Mouse (Mus musculus): ENCODE data around the gene Lclat1. TPM values are rescaled to one million over a fixed set of nuclear protein-coding genes. Genes with fewer than 3 reads are reported as not detected.
A peak's percentile ranks its signal among the peaks of the same experiment; 100 is the strongest.

The Lclat1 gene
- total and polyA plus RNA-seq, 3 experiments = 30.2 to 104 (median 100) TPM

GRCm38 (mm10) chr17:73092103-73093097 lies 15.4 kb upstream of the Lclat1 start:
- H3K27ac ChIP-seq = no peak overlapping the region

GRCm38 (mm10) chr17:73095070-73095469 lies 12.7 kb upstream of the Lclat1 start:
- Histone ChIP-seq H3K27me3 (ENCODE audit: control insufficient read depth, insufficient read depth, low read length) (no peaks in the 10 kb centered on the region), H3K27ac (no peak overlapping the region), H3K4me1 (ENCODE audit: control insufficient read depth, insufficient read depth, low read length) (no peaks in the 10 kb centered on the region), H3K79me2 (replicated peaks; ENCODE audit: control insufficient read depth, insufficient read depth, low read length) (no peaks in the 10 kb centered on the region), H3K4me3 (no peak overlapping the region), H3K9ac (ENCODE audit: low read depth, low read length) (no peak overlapping the region), H3K36me3 (ENCODE audit: control insufficient read depth, insufficient read depth, low read length) (no peaks in the 10 kb centered on the region)
- TF ChIP-seq EP300 (IDR thresholded peaks at IDR 0.05; ENCODE audit: insufficient read depth, low read depth, low read length) (no peak), POLR2A (IDR thresholded peaks at IDR 0.05; ENCODE audit: insufficient read depth, low read depth, low read length) (no peak), CTCF (IDR thresholded peaks at IDR 0.05) (no peak)
- 90% methylated on average over 11 of the region's 11 CpGs for WGBS
- intact Hi-C loops (cut with DNase I) = loop anchor here (5.0 kb wide), 2 partner anchors 202 to 238 kb away; no protein-coding TSS in a partner anchor
- no peak for DNase-seq

More at GRCm38 (mm10) chr17:73092103-73093097, 15.4 kb upstream of the Lclat1 start:
- Histone ChIP-seq H3K4me1 (ENCODE audit: control insufficient read depth, insufficient read depth, low read length) (no peaks in the 10 kb centered on the region), H3K36me3 (ENCODE audit: control insufficient read depth, insufficient read depth, low read length) (no peaks in the 10 kb centered on the region), H3K79me2 (replicated peaks; ENCODE audit: control insufficient read depth, insufficient read depth, low read length) (no peaks in the 10 kb centered on the region), H3K27me3 (ENCODE audit: control insufficient read depth, insufficient read depth, low read length) (no peaks in the 10 kb centered on the region), H3K4me3 (no peak overlapping the region), H3K9ac (ENCODE audit: low read depth, low read length) (no peak overlapping the region)
- no peak for TF ChIP-seq EP300 (IDR thresholded peaks at IDR 0.05; ENCODE audit: insufficient read depth, low read depth, low read length)
- no peak for TF ChIP-seq POLR2A (IDR thresholded peaks at IDR 0.05; ENCODE audit: insufficient read depth, low read depth, low read length)
- no peak for TF ChIP-seq CTCF (IDR thresholded peaks at IDR 0.05)
- 82% methylated on average over 12 of the region's 12 CpGs for WGBS
- intact Hi-C loops (cut with DNase I) = no loop called here
- DNase-seq = no peak

- DNase-seq = no peak
- Histone ChIP-seq H3K9ac (ENCODE audit: low read depth, low read length) (no peak overlapping the region), H3K4me1 (ENCODE audit: control insufficient read depth, insufficient read depth, low read length) (no peaks in the 10 kb centered on the region), H3K36me3 (ENCODE audit: control insufficient read depth, insufficient read depth, low read length) (no peaks in the 10 kb centered on the region), H3K27me3 (ENCODE audit: control insufficient read depth, insufficient read depth, low read length) (no peaks in the 10 kb centered on the region), H3K79me2 (replicated peaks; ENCODE audit: control insufficient read depth, insufficient read depth, low read length) (no peaks in the 10 kb centered on the region), H3K27ac (no peak overlapping the region), H3K4me3 (no peak overlapping the region)
- intact Hi-C loops (cut with DNase I) = loop anchor here (5.0 kb wide), 2 partner anchors 202 to 238 kb away; no protein-coding TSS in a partner anchor
- TF ChIP-seq EP300 (IDR thresholded peaks at IDR 0.05; ENCODE audit: insufficient read depth, low read depth, low read length) (no peak), POLR2A (IDR thresholded peaks at IDR 0.05; ENCODE audit: insufficient read depth, low read depth, low read length) (no peak), CTCF (IDR thresholded peaks at IDR 0.05) (no peak)
- 87% methylated on average over 8 of the region's 8 CpGs for WGBS
Measured at GRCm38 (mm10) chr17:73095585-73095984, 12.2 kb upstream of the Lclat1 start.

- TF ChIP-seq POLR2A (IDR thresholded peaks at IDR 0.05; ENCODE audit: insufficient read depth, low read depth, low read length) (no peak), CTCF (IDR thresholded peaks at IDR 0.05) (peak; percentile 76), EP300 (IDR thresholded peaks at IDR 0.05; ENCODE audit: insufficient read depth, low read depth, low read length) (no peak)
- Histone ChIP-seq H3K4me3 (no peak overlapping the region), H3K27ac (no peak overlapping the region), H3K79me2 (replicated peaks; ENCODE audit: control insufficient read depth, insufficient read depth, low read length) (no peaks in the 10 kb centered on the region), H3K27me3 (ENCODE audit: control insufficient read depth, insufficient read depth, low read length) (no peaks in the 10 kb centered on the region), H3K36me3 (ENCODE audit: control insufficient read depth, insufficient read depth, low read length) (no peaks in the 10 kb centered on the region), H3K9ac (ENCODE audit: low read depth, low read length) (no peak overlapping the region), H3K4me1 (ENCODE audit: control insufficient read depth, insufficient read depth, low read length) (no peaks in the 10 kb centered on the region)
- WGBS = 46% methylated on average over 5 of the region's 5 CpGs
- peak; percentile 29 to 54 for DNase-seq
- intact Hi-C loops (cut with DNase I) = loop anchor here (5.0 kb wide), 2 partner anchors 201 to 239 kb away; no protein-coding TSS in a partner anchor
Measured at GRCm38 (mm10) chr17:73096484-73096883, 11.3 kb upstream of the Lclat1 start.

- H3K79me2 ChIP-seq (replicated peaks; ENCODE audit: control insufficient read depth, insufficient read depth, low read length) = no peaks in the 10 kb centered on the region
- no peaks in the 10 kb centered on the region for H3K4me1 ChIP-seq (ENCODE audit: control insufficient read depth, insufficient read depth, low read length)
- WGBS = 55% methylated on average over 1 of the region's 1 CpGs
Measured at GRCm38 (mm10) chr17:73098636-73099035, 9.1 kb upstream of the Lclat1 start.

More at GRCm38 (mm10) chr17:73098636-73099035, 9.1 kb upstream of the Lclat1 start:
- Histone ChIP-seq H3K27me3 (ENCODE audit: control insufficient read depth, insufficient read depth, low read length) (no peaks in the 10 kb centered on the region), H3K4me3 (no peak overlapping the region), H3K36me3 (ENCODE audit: control insufficient read depth, insufficient read depth, low read length) (no peaks in the 10 kb centered on the region), H3K27ac (no peak overlapping the region), H3K9ac (ENCODE audit: low read depth, low read length) (no peak overlapping the region)
- TF ChIP-seq POLR2A (IDR thresholded peaks at IDR 0.05; ENCODE audit: insufficient read depth, low read depth, low read length) (no peak), EP300 (IDR thresholded peaks at IDR 0.05; ENCODE audit: insufficient read depth, low read depth, low read length) (no peak), CTCF (IDR thresholded peaks at IDR 0.05) (no peak)
- no peak for DNase-seq
- intact Hi-C loops (cut with DNase I) = loop anchor here (5.0 kb wide), 2 partner anchors 199 to 241 kb away; no protein-coding TSS in a partner anchor

Measured in heart, adult 2 months (tissue).